Mouse (Mus musculus) liver, embryonic 11.5 days (tissue): ENCODE data around the gene Gtf3a. TPM values are rescaled to one million over a fixed set of nuclear protein-coding genes. Genes with fewer than 3 reads are reported as not detected.

Source experiments
- ATAC-seq: fragments of 200-750 bp; cut with Nextera tagmentation; replicated peaks from 2 replicates; pipeline ENCODE4 v1.8.0; 2017; ENCODE audit warnings: moderate number of reproducible peaks, mild to moderate bottlenecking, moderate TSS enrichment, moderate library complexity; ENCODE audit not compliant: low FRiP score
- DNase-seq: peaks from one replicate; pipeline ENCODE4 v3.0.0-alpha.2; 2017; ENCODE audit warnings: low spot score
- H3K27ac ChIP-seq: fragments of 300-500 bp; sonication (generic); 2 replicates; pipeline ENCODE4 v1.5.1; 2014; ENCODE audit warnings: mild to moderate bottlenecking, low read depth, low read length, control low read depth
- H3K27me3 ChIP-seq: fragments of 300-500 bp; sonication (generic); replicated peaks from 2 replicates; pipeline ENCODE4 v1.6.1; 2014; ENCODE audit warnings: low read length, mixed read lengths; ENCODE audit not compliant: control insufficient read depth, insufficient read depth
- H3K36me3 ChIP-seq: fragments of 300-500 bp; sonication (generic); 2 replicates; pipeline ENCODE4 v1.6.1; 2014; ENCODE audit warnings: mild to moderate bottlenecking, low read length, moderate library complexity, mixed read lengths; ENCODE audit not compliant: control insufficient read depth, insufficient read depth
- H3K4me1 ChIP-seq: fragments of 300-500 bp; sonication (generic); replicated peaks from 2 replicates; pipeline ENCODE4 v1.6.1; 2014; ENCODE audit warnings: low read length, mixed read lengths; ENCODE audit not compliant: control insufficient read depth, insufficient read depth
- H3K4me2 ChIP-seq: fragments of 300-500 bp; sonication (generic); 2 replicates; pipeline ENCODE4 v1.6.1; 2014; ENCODE audit warnings: mild to moderate bottlenecking, control low read depth, moderate library complexity
- H3K4me3 ChIP-seq: fragments of 300-500 bp; sonication (generic); 2 replicates; pipeline ENCODE4 v1.5.1; 2014; ENCODE audit warnings: low read depth, low read length, control low read depth
- H3K9ac ChIP-seq: fragments of 300-500 bp; sonication (generic); 2 replicates; pipeline ENCODE4 v1.6.1; 2014; ENCODE audit warnings: low read depth, low read length, control low read depth
- H3K9me3 ChIP-seq: fragments of 300-500 bp; sonication (generic); 2 replicates; pipeline ENCODE4 v1.6.1; 2016; ENCODE audit warnings: low read length, inconsistent platforms, mixed read lengths; ENCODE audit not compliant: control insufficient read depth
- WGBS: fragments of 180-500 bp; shearing (Covaris S2); extraction: QIAGEN DNeasy Blood & Tissue Kit; methylation state at CpG from one replicate; pipeline ENCODE4 v1.1.7; 2014; 5-methylcytosine and 5-hydroxymethylcytosine counted together
- polyA plus RNA-seq: library from polyadenylated mRNA; unstranded; fragments of >200 nt; fragmentation: Nextera tagmentation; extraction: Ambion mirVana; gene quantifications from 2 replicates; pipeline ENCODE4 v1.2.1, GENCODE M21; 2014

The Gtf3a gene
- polyA plus RNA-seq, 1 experiment from 2014 or later, result 158 TPM

- Histone ChIP-seq H3K27ac (no peak overlapping the region), H3K9ac (no peak overlapping the region), H3K4me2 (no peak overlapping the region), H3K36me3 (no peaks in the 10 kb centered on the region), H3K4me1 (no peaks in the 10 kb centered on the region), H3K27me3 (no peaks in the 10 kb centered on the region), H3K4me3 (no peak overlapping the region), H3K9me3 (0 out of 2 replicates have a peak, but pooled peaks cover 3% of the 10 kb centered on the region)
- ATAC-seq (no peak), DNase-seq (no peak)
- WGBS, result 79% methylated on average over 15 of the region's 15 CpGs
These were observed 5.5 kb upstream of the Gtf3a start for GRCm38 (mm10) chr5:146942965-146943364.

GRCm38 (mm10) chr5:146944568-146944967 is 3.9 kb upstream of the Gtf3a start:
- Histone ChIP-seq H3K36me3 (no peaks in the 10 kb centered on the region), H3K27ac (no peak overlapping the region), H3K4me3 (no peak overlapping the region), H3K4me1 (peaks cover 4% of the 10 kb centered on the region), H3K4me2 (no peak overlapping the region), H3K9me3 (no peaks in the 10 kb centered on the region), H3K9ac (no peak overlapping the region), H3K27me3 (no peaks in the 10 kb centered on the region)
- 95% methylated on average over 2 of the region's 2 CpGs for WGBS
- ATAC-seq (no peak), DNase-seq (no peak)

DNA sequence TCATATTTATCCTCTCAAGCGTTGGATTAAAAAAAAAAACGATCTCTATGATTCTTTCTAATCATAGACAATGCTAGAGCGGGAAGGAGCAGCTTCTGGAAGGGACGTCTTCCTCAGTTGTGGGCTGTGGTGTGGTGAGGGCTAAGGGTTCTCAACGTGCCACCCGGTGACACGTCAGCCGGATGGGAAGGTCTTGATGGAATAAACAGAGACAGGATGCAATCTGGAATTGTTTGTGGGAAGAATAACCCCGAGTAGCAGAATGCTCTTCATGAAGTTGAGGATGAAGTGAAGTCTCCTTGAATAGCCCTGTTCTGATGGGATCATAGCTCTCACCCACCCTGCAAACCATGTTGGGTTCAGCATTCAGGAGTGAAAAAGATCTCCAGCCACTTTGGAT is 1.8 kb upstream of the Gtf3a start:
- no peak overlapping the region for H3K4me3 ChIP-seq
- peaks cover 11% of the 10 kb centered on the region; the same call in 1 of the 2 replicates for H3K36me3 ChIP-seq
- H3K4me2 ChIP-seq, result no peak overlapping the region
- H3K27ac ChIP-seq, result no peak overlapping the region
- 87% methylated on average over 9 of the region's 9 CpGs for WGBS
- no peak for DNase-seq
- no peak for ATAC-seq
- H3K4me1 ChIP-seq, result peaks cover 9% of the 10 kb centered on the region
- H3K27me3 ChIP-seq, result no peaks in the 10 kb centered on the region
- H3K9me3 ChIP-seq, result no peaks in the 10 kb centered on the region
- H3K9ac ChIP-seq, result no peak overlapping the region

- ATAC-seq (no peak), DNase-seq (no peak)
- Histone ChIP-seq H3K9ac (no peak overlapping the region), H3K27me3 (no peaks in the 10 kb centered on the region), H3K9me3 (no peaks in the 10 kb centered on the region), H3K27ac (no peak overlapping the region), H3K4me3 (no peak overlapping the region), H3K36me3 (peaks cover 16% of the 10 kb centered on the region), H3K4me2 (no peak overlapping the region), H3K4me1 (peaks cover 9% of the 10 kb centered on the region)
- WGBS, result 66% methylated on average over 6 of the region's 6 CpGs
These were observed 960 bp upstream of the Gtf3a start for GRCm38 (mm10) chr5:146947497-146947896.

GRCm38 (mm10) chr5:146948041-146948507 is 383 bp upstream of the Gtf3a start:
- peak overlapping the region; percentile 84 for H3K9ac ChIP-seq
- H3K4me1 ChIP-seq, result peaks cover 9% of the 10 kb centered on the region
- H3K4me2 ChIP-seq, result peak overlapping the region; percentile 92
- no peak for DNase-seq
- H3K9me3 ChIP-seq, result no peaks in the 10 kb centered on the region
- H3K36me3 ChIP-seq, result peaks cover 21% of the 10 kb centered on the region
- H3K27me3 ChIP-seq, result no peaks in the 10 kb centered on the region
- ATAC-seq, result peak; percentile 8; the same call in 1 of the 2 replicates
- H3K4me3 ChIP-seq, result peak overlapping the region; percentile 90
- 12% methylated on average over 10 of the region's 10 CpGs for WGBS
- peak overlapping the region; percentile 73 for H3K27ac ChIP-seq

DNA sequence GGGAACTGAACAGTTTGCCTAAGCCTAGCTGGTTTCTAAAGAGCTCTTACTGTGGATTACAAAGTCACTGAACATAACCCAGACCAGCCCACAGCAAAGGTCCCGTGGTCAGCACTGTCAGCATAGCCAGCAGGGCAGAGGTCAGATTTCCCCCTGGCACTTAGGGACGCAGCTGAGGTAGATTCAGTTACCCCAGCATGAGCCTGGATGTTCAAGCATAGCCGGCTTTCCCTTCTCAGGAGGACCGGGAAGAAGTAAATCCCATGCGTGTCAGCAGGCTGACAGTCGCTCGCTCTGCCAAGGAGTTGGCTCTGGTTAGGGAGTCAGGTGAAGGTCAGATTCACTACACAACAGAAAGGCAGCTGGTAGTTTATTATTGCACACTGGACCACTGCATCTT is 6.1 kb downstream of the Gtf3a start:
- ATAC-seq (no peak), DNase-seq (no peak)
- no peaks in the 10 kb centered on the region for H3K27me3 ChIP-seq
- no peak overlapping the region for H3K9ac ChIP-seq
- H3K4me1 ChIP-seq, result peaks cover 5% of the 10 kb centered on the region
- H3K4me3 ChIP-seq, result no peak overlapping the region
- 89% methylated on average over 7 of the region's 7 CpGs for WGBS
- H3K9me3 ChIP-seq, result no peaks in the 10 kb centered on the region
- peaks cover 68% of the 10 kb centered on the region for H3K36me3 ChIP-seq
- no peak overlapping the region for H3K27ac ChIP-seq
- no peak overlapping the region for H3K4me2 ChIP-seq

GRCm38 (mm10) chr5:146955651-146956050 is 7.2 kb downstream of the Gtf3a start:
- no peaks in the 10 kb centered on the region for H3K9me3 ChIP-seq
- H3K9ac ChIP-seq, result no peak overlapping the region
- no peak overlapping the region for H3K4me2 ChIP-seq
- no peaks in the 10 kb centered on the region for H3K27me3 ChIP-seq
- ATAC-seq (no peak), DNase-seq (no peak)
- no peak overlapping the region for H3K27ac ChIP-seq
- peaks cover 65% of the 10 kb centered on the region for H3K36me3 ChIP-seq
- H3K4me1 ChIP-seq, result no peaks in the 10 kb centered on the region; the same call in 1 of the 2 replicates
- WGBS, result 86% methylated on average over 5 of the region's 5 CpGs
- no peak overlapping the region for H3K4me3 ChIP-seq

DNA sequence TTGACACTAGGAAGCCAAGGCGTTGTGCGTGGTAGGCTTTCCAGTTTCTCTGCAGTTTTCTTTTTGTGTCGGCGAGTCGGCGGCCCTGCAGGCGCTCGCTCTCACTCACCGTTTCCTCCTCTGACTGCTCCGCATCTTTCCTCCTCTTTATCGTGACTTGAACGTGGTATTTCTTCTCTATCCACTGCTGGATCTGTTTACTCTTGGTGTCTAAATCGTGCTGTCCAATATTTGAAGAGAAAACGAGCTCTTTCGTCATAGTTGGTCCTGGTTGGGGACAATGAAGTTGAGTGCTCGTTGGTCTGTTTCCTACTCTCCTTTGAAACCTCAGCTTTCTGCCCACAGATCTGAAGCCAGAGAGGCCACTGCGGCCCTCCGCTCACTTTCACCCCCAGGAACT is 8.2 kb downstream of the Gtf3a start:
- H3K27ac ChIP-seq, result no peak overlapping the region
- H3K27me3 ChIP-seq, result no peaks in the 10 kb centered on the region
- peaks cover 57% of the 10 kb centered on the region for H3K36me3 ChIP-seq
- no peak overlapping the region for H3K4me3 ChIP-seq
- H3K4me2 ChIP-seq, result no peak overlapping the region
- no peak for ATAC-seq
- H3K9ac ChIP-seq, result no peak overlapping the region
- no peak for DNase-seq
- H3K9me3 ChIP-seq, result no peaks in the 10 kb centered on the region
- WGBS, result 88% methylated on average over 18 of the region's 18 CpGs
- H3K4me1 ChIP-seq, result no peaks in the 10 kb centered on the region

- peaks cover 8% of the 10 kb centered on the region; the same call in 1 of the 2 replicates for H3K36me3 ChIP-seq
- peaks cover 5% of the 10 kb centered on the region; the same call in 1 of the 2 replicates for H3K4me1 ChIP-seq
- no peaks in the 10 kb centered on the region for H3K9me3 ChIP-seq
- H3K27me3 ChIP-seq, result no peaks in the 10 kb centered on the region
- peak within 1 kb of the TSS; percentile 74 for H3K4me2 ChIP-seq
- H3K9ac ChIP-seq, result peak within 1 kb of the TSS; percentile 72
- ATAC-seq, result peak; percentile 87
- whole genome bisulfite sequencing, result 1% methylated on average over 46 of the region's 46 CpGs
- DNase-seq, result peak; percentile 86
- peak within 1 kb of the TSS; percentile 70 for H3K4me3 ChIP-seq
- no peak within 1 kb of the TSS for H3K27ac ChIP-seq
These were observed 14.9 kb downstream of the Gtf3a start, which contains the start of gene Mtif3 for GRCm38 (mm10) chr5:146963118-146963936. Mtif3 (minus strand) TSS chr5:146963800.
